Mouse (Mus musculus) embryonic fibroblast, embryonic 13.5 days (primary cell): ENCODE data around the gene Plekhm2.

Experiments
- CTCF ChIP-seq: IDR thresholded peaks from 2 replicates; pipeline ENCODE4 v1.5.1; 2011; ENCODE audit warnings: mild to moderate bottlenecking, control low read depth, low read length, moderate library complexity, borderline replicate concordance; ENCODE audit not compliant: insufficient read depth
- POLR2A ChIP-seq: IDR thresholded peaks from 2 replicates; pipeline ENCODE4 v1.6.1; 2011; ENCODE audit warnings: low read depth, mild to moderate bottlenecking, control low read depth, low read length, moderate library complexity

GRCm38 (mm10) chr4:141625774-141626550 lies 38.7 kb downstream of the Plekhm2 start:
- no peak for TF ChIP-seq CTCF
- no peak for TF ChIP-seq POLR2A
